Mouse (Mus musculus): ENCODE measurements around the gene Slco1a1. TPM values are rescaled to one million over a fixed set of nuclear protein-coding genes. Genes with fewer than 3 reads are reported as not detected.

The Slco1a1 gene
- not detected in 2 replicates for polyA plus RNA-seq (2012; rRNA removed)

- H3K27ac ChIP-seq (ENCODE audit: insufficient read depth, low read depth, low read length) = no peak within 1 kb of the TSS
- TF ChIP-seq POLR2A (IDR thresholded peaks at IDR 0.05; ENCODE audit: low read depth, low read length) = no peak
- no peak for TF ChIP-seq CTCF (IDR thresholded peaks at IDR 0.05; ENCODE audit: extremely low read depth, insufficient read length, insufficient replicate concordance, low read depth, low read length)
Measured at GRCm38 (mm10) chr6:141946862-141947261, at the start of gene Slco1a1. TSS of gene Slco1a1 (minus strand) at chr6:141946962.

DNA sequence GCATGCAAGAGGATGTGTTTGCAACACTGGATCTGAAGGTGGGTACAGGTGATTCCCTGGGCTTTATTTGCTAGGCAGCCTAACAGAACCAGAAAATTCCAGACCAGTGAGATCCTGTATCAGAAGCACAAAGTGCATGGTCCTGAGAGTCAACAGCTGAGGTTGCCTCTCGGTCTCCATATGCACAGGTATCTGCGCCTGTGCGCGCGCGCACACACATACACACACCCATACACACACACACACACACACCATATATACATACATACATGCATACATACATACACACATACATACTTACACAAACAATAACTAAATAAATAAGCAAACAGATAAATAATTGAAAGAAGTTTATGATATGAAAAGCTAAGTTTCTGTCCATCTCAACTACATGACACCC is 40.0 kb upstream of the Slco1a1 start:
- 96% methylated on average over 6 of the region's 6 CpGs for WGBS
- TF ChIP-seq POLR2A (IDR thresholded peaks at IDR 0.05; ENCODE audit: low read depth, low read length) (no peak), CTCF (IDR thresholded peaks at IDR 0.05; ENCODE audit: extremely low read depth, insufficient read length, insufficient replicate concordance, low read depth, low read length) (no peak)
- no peaks in the 10 kb centered on the region for H3K4me1 ChIP-seq (ENCODE audit: control insufficient read depth, insufficient read depth, insufficient read length, low read length)
- no peak overlapping the region for H3K27ac ChIP-seq (ENCODE audit: insufficient read depth, low read depth, low read length)
- H3K4me3 ChIP-seq (ENCODE audit: low read depth, low read length) = no peak overlapping the region
- no peaks in the 10 kb centered on the region for H3K27me3 ChIP-seq (ENCODE audit: control insufficient read depth, insufficient read depth, low read length)
- H3K36me3 ChIP-seq (ENCODE audit: control insufficient read depth, insufficient read depth, low read length) = no peaks in the 10 kb centered on the region

More at GRCm38 (mm10) chr6:141946862-141947261, at the start of gene Slco1a1:
- Histone ChIP-seq H3K27me3 (ENCODE audit: control insufficient read depth, insufficient read depth, low read length) (no peaks in the 10 kb centered on the region), H3K4me3 (ENCODE audit: low read depth, low read length) (no peak within 1 kb of the TSS), H3K36me3 (ENCODE audit: control insufficient read depth, insufficient read depth, low read length) (no peaks in the 10 kb centered on the region), H3K4me1 (ENCODE audit: control insufficient read depth, insufficient read depth, insufficient read length, low read length) (no peaks in the 10 kb centered on the region)

DNA sequence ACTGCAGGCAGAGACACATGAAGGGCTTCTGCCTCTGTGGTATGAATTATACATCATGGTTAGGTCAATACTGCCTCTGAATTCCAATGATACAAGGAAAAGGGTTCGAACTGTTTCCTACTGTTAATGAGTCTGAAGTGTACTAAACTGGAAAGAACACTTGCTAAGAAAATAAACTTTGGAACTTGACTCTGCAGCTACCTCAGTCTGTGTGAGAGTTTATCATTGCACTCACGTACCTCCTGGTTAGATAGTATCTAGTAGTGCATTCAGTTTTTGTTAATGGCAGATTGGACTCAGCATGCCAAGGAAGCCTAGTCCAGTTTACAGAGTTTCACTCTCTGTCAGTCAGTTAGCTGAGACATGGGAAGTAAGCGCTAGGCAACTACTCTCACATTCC is 37.9 kb upstream of the Slco1a1 start:
- Histone ChIP-seq H3K27me3 (ENCODE audit: control insufficient read depth, insufficient read depth, low read length) (no peaks in the 10 kb centered on the region), H3K4me1 (ENCODE audit: control insufficient read depth, insufficient read depth, insufficient read length, low read length) (no peaks in the 10 kb centered on the region), H3K36me3 (ENCODE audit: control insufficient read depth, insufficient read depth, low read length) (no peaks in the 10 kb centered on the region), H3K4me3 (ENCODE audit: low read depth, low read length) (no peak overlapping the region), H3K27ac (ENCODE audit: insufficient read depth, low read depth, low read length) (no peak overlapping the region)
- TF ChIP-seq CTCF (IDR thresholded peaks at IDR 0.05; ENCODE audit: extremely low read depth, insufficient read length, insufficient replicate concordance, low read depth, low read length) (no peak), POLR2A (IDR thresholded peaks at IDR 0.05; ENCODE audit: low read depth, low read length) (no peak)
- WGBS = 61% methylated on average over 3 of the region's 3 CpGs

- no peak for TF ChIP-seq POLR2A (IDR thresholded peaks at IDR 0.05; ENCODE audit: low read depth, low read length)
- TF ChIP-seq CTCF (IDR thresholded peaks at IDR 0.05; ENCODE audit: extremely low read depth, insufficient read length, insufficient replicate concordance, low read depth, low read length) = no peak
- H3K27me3 ChIP-seq (ENCODE audit: control insufficient read depth, insufficient read depth, low read length) = no peaks in the 10 kb centered on the region
- no peaks in the 10 kb centered on the region for H3K4me1 ChIP-seq (ENCODE audit: control insufficient read depth, insufficient read depth, insufficient read length, low read length)
- H3K4me3 ChIP-seq (ENCODE audit: low read depth, low read length) = no peak overlapping the region
- no peaks in the 10 kb centered on the region for H3K36me3 ChIP-seq (ENCODE audit: control insufficient read depth, insufficient read depth, low read length)
- 54% methylated on average over 1 of the region's 1 CpGs for WGBS
- no peak overlapping the region for H3K27ac ChIP-seq (ENCODE audit: insufficient read depth, low read depth, low read length)
Measured at GRCm38 (mm10) chr6:141962420-141962819, 15.7 kb upstream of the Slco1a1 start.

- Histone ChIP-seq H3K36me3 (ENCODE audit: control insufficient read depth, insufficient read depth, low read length) (no peaks in the 10 kb centered on the region), H3K27ac (ENCODE audit: insufficient read depth, low read depth, low read length) (no peak overlapping the region), H3K4me1 (ENCODE audit: control insufficient read depth, insufficient read depth, insufficient read length, low read length) (no peaks in the 10 kb centered on the region), H3K27me3 (ENCODE audit: control insufficient read depth, insufficient read depth, low read length) (no peaks in the 10 kb centered on the region), H3K4me3 (ENCODE audit: low read depth, low read length) (no peak overlapping the region)
- no peak for TF ChIP-seq POLR2A (IDR thresholded peaks at IDR 0.05; ENCODE audit: low read depth, low read length)
- TF ChIP-seq CTCF (IDR thresholded peaks at IDR 0.05; ENCODE audit: extremely low read depth, insufficient read length, insufficient replicate concordance, low read depth, low read length) = no peak
- 69% methylated on average over 3 of the region's 3 CpGs for WGBS
Measured at GRCm38 (mm10) chr6:141961861-141962260, 15.1 kb upstream of the Slco1a1 start.

DNA sequence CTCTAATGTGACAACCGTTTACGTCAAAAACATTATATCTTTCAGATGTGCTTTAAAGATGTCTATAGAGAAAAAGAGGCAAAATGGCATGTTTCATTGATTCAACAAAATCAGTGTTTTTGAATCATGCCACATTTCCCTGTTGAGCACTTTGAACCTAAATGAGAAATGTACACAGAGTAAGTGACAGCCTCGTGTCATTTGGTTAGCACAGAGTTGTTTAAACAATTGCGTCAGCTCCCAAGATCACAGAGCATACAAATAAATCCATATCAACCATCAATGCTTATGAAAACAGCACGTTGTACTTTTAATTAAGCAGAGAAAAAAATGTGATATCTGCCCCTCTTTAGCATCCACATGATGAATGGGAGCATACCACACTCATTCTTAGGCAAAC is 13.7 kb upstream of the Slco1a1 start:
- H3K36me3 ChIP-seq (ENCODE audit: control insufficient read depth, insufficient read depth, low read length) = no peaks in the 10 kb centered on the region
- H3K4me3 ChIP-seq (ENCODE audit: low read depth, low read length) = no peak overlapping the region
- no peak overlapping the region for H3K27ac ChIP-seq (ENCODE audit: insufficient read depth, low read depth, low read length)
- H3K27me3 ChIP-seq (ENCODE audit: control insufficient read depth, insufficient read depth, low read length) = no peaks in the 10 kb centered on the region
- 50% methylated on average over 5 of the region's 5 CpGs for WGBS
- TF ChIP-seq POLR2A (IDR thresholded peaks at IDR 0.05; ENCODE audit: low read depth, low read length) (no peak), CTCF (IDR thresholded peaks at IDR 0.05; ENCODE audit: extremely low read depth, insufficient read length, insufficient replicate concordance, low read depth, low read length) (no peak)
- H3K4me1 ChIP-seq (ENCODE audit: control insufficient read depth, insufficient read depth, insufficient read length, low read length) = no peaks in the 10 kb centered on the region

DNA sequence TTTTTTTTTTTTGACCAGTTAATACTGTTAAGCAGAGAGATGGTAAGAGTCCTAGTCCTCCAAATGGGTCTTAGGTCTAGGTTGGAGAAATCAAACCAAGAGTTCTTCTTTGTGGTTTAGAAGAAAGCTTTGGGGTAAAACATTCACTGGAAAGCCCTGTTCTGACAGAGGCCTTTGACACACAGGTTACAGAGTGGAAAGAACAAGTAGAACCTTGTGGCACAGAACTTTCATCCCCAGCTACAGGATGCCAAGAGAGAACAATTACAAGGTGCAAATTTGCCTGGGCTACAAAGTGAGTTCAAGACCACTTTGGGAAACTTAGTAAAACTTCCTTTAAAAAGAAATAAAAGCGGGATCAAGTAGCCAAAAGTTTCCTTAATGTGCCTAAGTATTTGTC is 6.3 kb downstream of the Slco1a1 start:
- H3K4me3 ChIP-seq (ENCODE audit: low read depth, low read length) = no peak overlapping the region
- no peaks in the 10 kb centered on the region for H3K36me3 ChIP-seq (ENCODE audit: control insufficient read depth, insufficient read depth, low read length)
- 71% methylated on average over 1 of the region's 1 CpGs for WGBS
- no peak for TF ChIP-seq CTCF (IDR thresholded peaks at IDR 0.05; ENCODE audit: extremely low read depth, insufficient read length, insufficient replicate concordance, low read depth, low read length)
- H3K27me3 ChIP-seq (ENCODE audit: control insufficient read depth, insufficient read depth, low read length) = no peaks in the 10 kb centered on the region
- H3K27ac ChIP-seq (ENCODE audit: insufficient read depth, low read depth, low read length) = no peak overlapping the region
- H3K4me1 ChIP-seq (ENCODE audit: control insufficient read depth, insufficient read depth, insufficient read length, low read length) = no peaks in the 10 kb centered on the region

GRCm38 (mm10) chr6:141898197-141898596 is 48.6 kb downstream of the Slco1a1 start:
- no peak for TF ChIP-seq POLR2A (IDR thresholded peaks at IDR 0.05; ENCODE audit: low read depth, low read length)
- TF ChIP-seq CTCF (IDR thresholded peaks at IDR 0.05; ENCODE audit: extremely low read depth, insufficient read length, insufficient replicate concordance, low read depth, low read length) = no peak

More at GRCm38 (mm10) chr6:141898197-141898596, 48.6 kb downstream of the Slco1a1 start:
- H3K36me3 ChIP-seq (ENCODE audit: control insufficient read depth, insufficient read depth, low read length) = no peaks in the 10 kb centered on the region
- WGBS = 78% methylated on average over 2 of the region's 2 CpGs
- H3K4me1 ChIP-seq (ENCODE audit: control insufficient read depth, insufficient read depth, insufficient read length, low read length) = no peaks in the 10 kb centered on the region
- H3K4me3 ChIP-seq (ENCODE audit: low read depth, low read length) = no peak overlapping the region
- H3K27ac ChIP-seq (ENCODE audit: insufficient read depth, low read depth, low read length) = no peak overlapping the region
- H3K27me3 ChIP-seq (ENCODE audit: control insufficient read depth, insufficient read depth, low read length) = no peaks in the 10 kb centered on the region

Data from small intestine, adult 2 months (tissue).